Mouse (Mus musculus) gastrocnemius, postnatal 36 days (tissue): ENCODE results near the gene Cops8. TPM values are rescaled to one million over a fixed set of nuclear protein-coding genes. Genes with fewer than 3 reads are reported as not detected.

Experiments
- DNase-seq, 2 experiments: peaks; one replicate each; pipeline ENCODE4 v3.0.0; 2022
- intact Hi-C: fragments of 180-260 bp; cut with DNase I; formaldehyde crosslinking; loops from one replicate; pipeline ENCODE4 v1.15.1; 2025
- total RNA-seq, 2 experiments: library from RNA; stranded (reverse); gene quantifications; 2 replicates each; pipeline ENCODE4 v1.2.3; 2021

The Cops8 gene
- total RNA-seq, 2 experiments from 2014 or later, result 78.9 to 89.1 TPM

- intact Hi-C loops, result no loop called here
- DNase-seq, result no peak
Measured at GRCm38 (mm10) chr1:90638335-90638734, 35.6 kb downstream of the Cops8 start.

- peak; percentile 62 to 67 for DNase-seq
- intact Hi-C loops, result loop anchor here (2.0 kb wide), 1 partner anchor 190 kb away; no protein-coding TSS in a partner anchor
Measured at GRCm38 (mm10) chr1:90650781-90651437, 48.1 kb downstream of the Cops8 start.

GRCm38 (mm10) chr1:90651781-90652180 lies 49.0 kb downstream of the Cops8 start:
- DNase-seq, result no peak
- intact Hi-C loops, result loop anchor here (2.0 kb wide), 1 partner anchor 189 kb away; no protein-coding TSS in a partner anchor

- intact Hi-C loops, result no loop called here
- DNase-seq, result no peak
Measured at GRCm38 (mm10) chr1:90652553-90652952, 49.8 kb downstream of the Cops8 start.

- peak; percentile 55 to 74 for DNase-seq
- intact Hi-C loops, result no loop called here
Measured at GRCm38 (mm10) chr1:90656492-90657245, 53.9 kb downstream of the Cops8 start.

- no peak for DNase-seq
- intact Hi-C loops, result no loop called here
Measured at GRCm38 (mm10) chr1:90657292-90658050, 54.7 kb downstream of the Cops8 start.

- DNase-seq, result no peak
- intact Hi-C loops, result no loop called here
Measured at GRCm38 (mm10) chr1:90658581-90658980, 55.8 kb downstream of the Cops8 start.

- intact Hi-C loops, result no loop called here
- no peak for DNase-seq
Measured at GRCm38 (mm10) chr1:90660150-90660549, 57.4 kb downstream of the Cops8 start.

GRCm38 (mm10) chr1:90662491-90662890 lies 59.7 kb downstream of the Cops8 start:
- no peak for DNase-seq
- intact Hi-C loops, result no loop called here

Other genes starting within 250 kb of the Cops8 start
- 10 to 100 TPM; 63.2 to 73.4 TPM for gene Col6a3, start 241.0 kb downstream of the Cops8 start, total RNA-seq